Mouse (Mus musculus): Measurements from ENCODE around the gene Zbtb43.

Zbtb43 gene

DNA sequence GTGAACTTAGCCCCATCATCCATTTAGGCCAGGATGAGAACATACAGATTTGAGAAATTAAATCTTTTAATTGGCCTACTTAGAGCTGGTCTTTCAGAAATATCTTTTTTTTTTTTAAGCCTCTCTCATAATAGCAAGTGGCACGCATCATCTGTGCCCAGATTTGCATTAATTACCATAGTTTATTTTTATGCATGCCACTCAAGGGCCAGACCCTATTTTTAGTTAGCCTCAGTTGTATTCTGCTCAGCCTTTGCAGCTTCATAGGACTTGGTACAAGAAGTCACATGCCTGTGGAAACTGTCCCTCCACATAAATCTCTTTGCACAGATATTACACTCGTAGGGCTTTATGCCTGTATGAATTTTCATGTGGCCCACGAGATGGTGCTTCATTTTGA, 14.9 kb downstream of the Zbtb43 start:
- no peak for DNase-seq (ENCODE audit: low read depth)

DNA sequence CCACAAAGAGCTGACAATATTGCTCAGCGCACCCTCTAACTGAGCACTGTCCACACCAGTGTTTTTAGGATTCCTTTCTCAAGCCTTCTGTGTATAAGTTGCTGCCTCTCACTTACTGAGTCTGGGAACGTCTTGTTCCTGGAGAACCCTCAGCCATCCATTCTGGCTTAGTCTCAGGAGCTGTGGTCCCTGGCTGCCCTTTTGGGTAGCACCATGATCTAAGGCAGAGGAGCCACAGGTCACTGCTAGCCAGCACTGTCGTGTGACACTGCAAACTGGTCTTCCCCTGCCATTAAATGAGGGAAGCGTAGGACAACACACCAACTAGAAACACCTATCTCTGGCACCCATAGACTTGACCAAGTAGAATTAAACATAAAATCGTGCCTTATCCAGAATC, 15.6 kb downstream of the Zbtb43 start:
- DNase-seq (ENCODE audit: low read depth): no peak

DNA sequence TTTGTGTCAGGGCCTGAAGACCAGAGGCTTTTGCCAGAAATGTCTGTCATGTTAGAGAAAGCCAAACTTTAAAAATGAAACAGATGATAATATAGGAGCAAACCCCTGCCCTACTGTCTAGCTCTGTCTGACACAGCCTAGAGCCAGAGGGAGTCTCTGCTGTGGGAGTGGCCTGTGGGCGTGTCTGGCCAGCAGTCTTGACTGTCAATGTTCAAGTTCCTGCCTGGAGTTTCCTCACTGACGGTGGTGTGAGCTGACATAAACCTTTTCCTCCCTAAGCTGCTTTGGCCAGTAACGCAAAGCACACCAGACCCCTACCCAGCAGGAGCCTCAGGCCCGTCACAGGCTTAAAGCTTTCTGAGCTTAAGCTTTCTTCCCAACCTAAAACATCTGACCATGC, 16.2 kb downstream of the Zbtb43 start:
- no peak for DNase-seq (ENCODE audit: low read depth)

DNA sequence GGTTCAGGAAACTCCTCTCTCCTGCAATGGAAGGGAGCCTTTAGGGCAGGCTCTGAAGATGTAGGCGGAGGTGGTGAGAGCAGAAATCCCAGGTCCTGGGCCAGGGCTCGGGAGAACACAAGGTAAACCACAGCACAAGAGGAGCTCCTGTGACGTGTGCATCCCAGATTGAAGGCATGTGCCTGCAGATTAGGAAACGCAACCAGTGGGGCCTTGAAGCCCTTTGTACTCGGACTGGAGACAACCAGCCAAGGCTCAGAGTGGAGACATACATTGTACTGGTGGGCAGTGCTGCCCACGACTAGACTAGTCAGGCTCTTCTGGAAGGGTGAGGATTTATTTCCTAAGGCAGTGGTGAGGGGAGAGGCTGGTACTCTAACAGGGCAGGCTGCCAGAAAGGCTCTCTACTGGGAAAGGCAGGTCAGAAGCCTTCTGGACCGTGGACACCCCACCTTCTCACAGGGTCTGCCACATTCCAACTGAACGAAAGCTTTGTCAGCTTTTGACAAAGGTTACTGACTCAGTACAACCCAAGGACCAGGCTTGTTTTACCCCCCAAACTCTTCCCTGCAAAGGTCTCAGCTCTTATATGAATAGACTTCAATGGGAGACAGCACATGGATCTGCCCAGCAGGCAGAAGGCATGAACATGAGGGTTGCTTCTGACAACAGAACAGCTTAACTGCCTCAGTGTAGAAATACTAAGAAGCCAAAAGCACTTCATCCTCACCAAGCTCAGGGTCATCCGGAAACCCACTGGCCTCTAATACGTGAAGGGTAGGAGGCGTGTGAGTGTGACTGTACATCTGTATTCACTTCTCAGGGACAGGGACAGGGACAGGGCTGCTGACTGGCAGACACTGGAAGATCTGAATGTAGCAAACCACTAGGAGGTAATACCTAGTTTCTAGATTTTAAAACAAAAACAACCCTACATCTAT, 17.1 kb downstream of the Zbtb43 start:
- DNase-seq (ENCODE audit: low read depth): no peak

DNA sequence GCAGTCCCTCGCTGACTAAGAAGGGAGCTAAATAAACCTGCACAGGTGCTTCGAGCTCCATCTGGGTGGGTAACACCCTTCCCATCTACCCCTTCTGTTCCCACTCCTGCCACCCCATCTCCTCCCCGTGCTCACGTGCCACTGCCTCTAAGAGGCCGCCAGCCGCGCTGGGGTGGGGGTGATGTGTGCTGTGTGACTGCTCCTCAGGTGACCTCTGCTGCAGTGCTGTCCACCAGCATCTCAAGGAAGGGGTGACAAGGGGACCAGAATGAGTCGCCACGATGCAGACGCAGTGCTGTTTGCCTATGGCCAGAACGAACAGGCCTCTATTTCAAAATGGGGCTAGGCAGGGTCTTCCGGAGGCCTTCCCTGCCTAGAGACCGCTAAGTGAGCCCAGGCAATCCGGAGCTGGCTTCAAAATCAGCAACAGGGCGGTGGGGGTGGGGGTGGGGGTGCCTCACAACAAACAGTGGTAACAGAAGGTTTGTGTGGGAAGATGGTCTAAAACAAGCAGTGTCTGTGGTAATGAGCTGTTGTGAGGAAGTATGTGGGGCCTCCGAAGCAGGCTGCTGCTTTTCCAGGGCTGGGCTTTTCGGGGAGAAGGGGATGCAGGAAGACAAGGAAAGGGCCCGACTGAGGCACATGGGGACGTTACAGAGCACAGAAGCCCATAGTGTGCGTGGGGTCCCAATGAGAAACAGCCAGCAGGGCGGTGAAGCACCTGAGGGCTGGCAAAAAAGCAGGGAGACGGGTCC, 19.1 kb downstream of the Zbtb43 start:
- DNase-seq (ENCODE audit: low read depth): no peak

DNA sequence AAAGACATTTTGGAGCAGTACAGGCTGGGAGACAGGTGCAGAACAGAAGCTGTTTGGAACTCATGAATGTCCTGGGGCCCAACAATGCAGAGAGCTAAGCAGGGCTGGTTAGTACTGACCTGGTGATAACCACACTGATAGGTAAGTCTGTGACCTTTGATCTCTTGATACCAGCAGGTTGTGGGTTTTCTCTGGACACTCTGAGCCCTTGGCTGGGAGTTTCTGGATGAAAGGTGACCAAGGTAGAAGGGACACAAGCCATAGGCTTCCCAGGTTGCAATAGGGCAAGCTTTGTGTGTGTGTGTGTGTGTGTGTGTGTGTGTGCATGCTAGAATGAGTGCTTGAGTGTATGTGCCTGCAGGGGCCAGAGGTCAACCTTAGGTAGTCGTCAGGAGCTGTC, 21.6 kb downstream of the Zbtb43 start:
- DNase-seq (ENCODE audit: low read depth): no peak

DNA sequence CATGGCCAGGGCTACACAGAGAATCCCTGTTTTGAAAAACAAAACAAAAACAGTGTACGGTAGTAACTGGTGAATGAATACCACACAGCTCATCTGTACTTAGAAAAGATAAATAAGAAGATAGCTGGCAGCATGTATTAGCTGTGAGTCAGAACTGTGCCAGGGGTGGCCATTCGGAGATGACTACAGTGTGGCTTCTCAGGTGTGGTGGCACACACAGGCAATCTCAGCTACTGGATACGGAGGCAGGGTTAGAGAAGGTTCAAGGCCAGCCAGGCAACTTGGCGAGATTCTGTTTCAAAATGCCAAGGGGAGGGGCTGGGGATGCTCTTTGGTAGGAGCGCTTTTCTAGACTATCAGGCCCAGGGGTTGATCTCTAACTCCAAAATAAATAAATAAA, 22.6 kb downstream of the Zbtb43 start:
- no peak for DNase-seq (ENCODE audit: low read depth)

DNA sequence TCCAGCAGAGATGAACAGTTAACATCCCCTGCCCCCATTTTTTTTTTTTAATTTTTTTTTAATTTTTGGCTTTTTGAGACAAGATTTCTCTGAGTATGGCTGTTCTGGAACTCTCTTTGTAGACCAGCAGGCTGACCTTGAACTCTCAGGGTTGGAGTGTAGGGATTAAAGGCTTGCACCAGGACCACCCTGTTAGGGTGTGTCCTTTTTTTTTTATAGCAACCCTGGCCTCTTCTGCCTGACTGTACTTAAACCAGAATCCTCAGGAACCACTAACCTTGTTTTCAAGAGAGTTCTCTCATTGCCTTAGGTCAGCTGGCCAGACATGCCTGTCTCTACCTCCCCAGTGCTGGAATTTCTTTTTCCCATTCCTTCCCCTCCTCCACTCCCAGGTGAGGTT, 23.5 kb downstream of the Zbtb43 start:
- no peak for DNase-seq (ENCODE audit: low read depth)

DNA sequence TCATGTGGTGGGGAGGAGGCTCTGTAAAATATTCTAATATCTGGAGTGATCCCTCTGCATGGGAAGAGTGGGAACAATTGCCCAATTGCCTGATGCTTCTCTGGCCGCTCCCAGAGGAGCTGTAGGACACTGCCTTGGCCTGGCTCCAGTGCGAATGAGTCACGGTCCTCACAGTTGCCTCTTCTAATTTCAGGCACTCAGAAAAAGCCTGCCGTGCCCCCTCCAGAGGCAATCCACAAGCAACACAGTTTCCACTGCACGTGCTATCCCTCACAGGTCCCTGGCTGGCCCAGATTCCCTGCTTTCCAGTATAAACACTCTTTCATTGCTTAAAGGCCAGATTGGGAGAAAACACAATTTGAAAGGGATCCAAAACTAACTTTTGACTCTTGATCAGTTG, 24.0 kb downstream of the Zbtb43 start:
- no peak for DNase-seq (ENCODE audit: low read depth)

DNA sequence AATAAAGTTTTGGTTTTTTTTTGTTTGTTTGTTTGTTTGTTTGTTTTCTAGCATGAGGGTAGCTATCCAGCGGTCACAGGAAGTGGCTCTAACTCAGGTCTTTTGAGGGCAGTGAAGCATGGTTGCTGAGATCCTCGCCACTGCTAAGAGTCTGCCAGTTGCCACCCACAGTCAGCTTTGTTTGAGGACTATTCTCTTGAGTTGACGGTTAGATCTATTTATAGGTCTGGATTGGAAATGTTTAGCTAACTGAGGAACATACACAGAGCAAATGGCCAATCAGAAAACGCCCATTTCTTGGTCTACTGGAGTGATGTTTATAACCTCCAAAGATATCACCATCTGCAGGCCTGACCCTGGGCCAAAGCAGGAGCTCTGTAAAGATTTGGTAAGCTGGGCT, 25.7 kb downstream of the Zbtb43 start:
- DNase-seq (ENCODE audit: low read depth): no peak

DNA sequence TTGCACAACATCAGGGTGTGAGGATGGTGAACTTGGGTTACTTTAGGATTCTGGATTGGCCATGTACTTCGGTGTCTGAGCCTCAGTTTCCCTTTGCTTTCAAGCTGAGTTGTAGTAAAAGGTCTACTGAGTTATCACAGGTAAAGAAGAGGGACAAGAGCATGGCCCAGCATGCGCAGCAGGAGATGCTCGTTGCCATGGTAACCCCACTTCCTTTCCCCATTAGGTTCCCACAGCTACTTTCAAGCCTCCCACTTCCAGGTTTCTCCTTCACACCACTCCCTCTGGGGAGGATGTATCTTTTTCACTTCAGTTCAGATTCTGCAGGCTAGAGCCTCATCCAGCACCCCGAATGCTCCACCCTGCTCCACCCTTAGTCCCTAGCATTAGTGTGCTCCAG, 27.5 kb downstream of the Zbtb43 start:
- no peak for DNase-seq (ENCODE audit: low read depth)

DNA sequence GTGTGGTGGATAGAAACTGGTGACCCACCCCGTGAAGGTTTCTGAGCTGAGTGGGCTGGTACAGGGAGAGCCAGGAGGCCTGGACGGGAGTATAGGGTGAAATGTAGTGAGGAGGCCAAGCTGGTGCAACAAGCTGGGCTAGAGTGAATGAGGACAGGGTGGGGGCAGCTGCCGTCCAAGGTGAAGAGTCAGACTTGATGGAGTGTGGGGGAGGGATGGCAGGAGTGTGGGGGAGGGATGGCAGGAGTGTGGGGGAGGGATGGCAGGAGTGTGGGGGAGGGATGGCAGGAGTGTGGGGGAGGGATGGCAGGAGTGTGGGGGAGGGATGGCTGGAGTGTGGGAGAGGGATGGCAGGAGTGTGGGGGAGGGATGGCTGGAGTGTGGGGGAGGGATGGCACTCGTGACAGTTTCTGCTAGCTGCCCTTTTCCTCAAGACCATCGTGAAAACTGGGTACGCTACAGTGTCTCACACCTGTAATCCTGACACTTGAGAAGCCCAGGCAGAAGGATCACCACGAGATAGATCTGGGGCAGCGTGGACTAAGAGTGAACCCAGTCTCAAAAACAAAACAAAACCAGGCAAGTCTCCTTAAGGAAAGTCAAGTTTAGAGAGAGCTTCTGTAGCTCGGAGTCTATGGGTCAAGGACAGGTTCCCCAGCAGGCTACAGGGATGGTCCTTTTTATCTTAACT, 28.2 kb downstream of the Zbtb43 start:
- DNase-seq (ENCODE audit: low read depth): no peak

DNA sequence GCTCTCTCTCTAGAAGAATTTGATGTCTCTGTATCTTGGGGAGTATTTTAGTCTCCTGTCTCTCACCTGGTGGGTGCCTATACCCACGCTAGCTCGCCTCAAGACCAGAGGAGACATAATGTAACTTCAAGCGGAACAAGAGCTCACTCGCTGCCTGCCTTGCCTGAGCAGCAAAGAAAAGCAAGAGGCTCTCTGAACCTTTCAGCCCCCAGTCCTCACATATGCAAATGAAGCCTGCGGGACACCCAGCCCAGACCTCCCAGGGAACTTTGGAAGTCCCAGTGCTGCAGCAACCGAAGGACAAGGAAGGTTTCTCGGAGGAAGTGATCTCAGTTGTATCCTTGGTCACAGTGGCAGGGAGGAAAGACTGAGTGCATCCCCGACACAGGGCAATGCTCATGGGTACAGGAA, 28.9 kb downstream of the Zbtb43 start:
- no peak for DNase-seq (ENCODE audit: low read depth)

DNA sequence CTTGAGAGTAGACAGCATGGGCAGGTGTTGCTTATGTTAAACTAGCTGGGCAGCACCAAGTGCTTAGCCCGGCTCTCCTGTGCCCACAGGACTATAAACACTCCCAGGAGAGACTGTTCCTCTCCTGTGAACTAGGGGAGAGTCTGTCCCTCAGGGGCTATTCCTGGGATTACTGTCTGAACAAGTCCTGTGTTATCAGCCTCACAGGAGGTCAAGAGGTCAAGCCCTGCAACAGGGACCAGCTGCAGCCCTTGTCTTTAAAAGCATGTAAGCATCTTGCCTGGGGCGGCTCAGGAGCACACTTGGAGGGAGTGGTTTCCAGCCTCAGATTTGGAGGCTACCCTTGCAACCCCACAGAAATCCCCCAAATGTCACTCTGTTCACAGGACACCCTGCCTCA, 30.0 kb downstream of the Zbtb43 start:
- DNase-seq (ENCODE audit: low read depth): no peak

DNA sequence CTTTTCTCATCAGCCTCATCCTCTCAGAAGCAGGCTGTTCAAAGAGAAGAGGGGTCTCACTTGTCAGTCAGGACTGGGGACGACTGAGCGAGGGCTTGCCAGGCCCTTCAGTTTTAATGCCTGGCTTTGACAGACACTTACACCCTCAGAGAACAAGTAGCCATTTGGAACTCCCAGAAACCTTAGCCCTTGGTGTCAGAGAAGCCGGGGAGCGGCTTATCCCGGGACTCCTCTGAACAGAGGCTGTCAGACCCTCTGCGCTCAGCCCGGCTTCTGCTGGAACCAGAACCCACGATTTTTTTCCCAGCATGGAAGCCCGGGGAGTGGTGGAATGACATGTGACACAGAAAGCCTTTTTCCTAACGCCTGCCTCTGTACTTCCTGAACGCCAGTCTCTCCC, 31.2 kb downstream of the Zbtb43 start:
- DNase-seq (ENCODE audit: low read depth): no peak

DNA sequence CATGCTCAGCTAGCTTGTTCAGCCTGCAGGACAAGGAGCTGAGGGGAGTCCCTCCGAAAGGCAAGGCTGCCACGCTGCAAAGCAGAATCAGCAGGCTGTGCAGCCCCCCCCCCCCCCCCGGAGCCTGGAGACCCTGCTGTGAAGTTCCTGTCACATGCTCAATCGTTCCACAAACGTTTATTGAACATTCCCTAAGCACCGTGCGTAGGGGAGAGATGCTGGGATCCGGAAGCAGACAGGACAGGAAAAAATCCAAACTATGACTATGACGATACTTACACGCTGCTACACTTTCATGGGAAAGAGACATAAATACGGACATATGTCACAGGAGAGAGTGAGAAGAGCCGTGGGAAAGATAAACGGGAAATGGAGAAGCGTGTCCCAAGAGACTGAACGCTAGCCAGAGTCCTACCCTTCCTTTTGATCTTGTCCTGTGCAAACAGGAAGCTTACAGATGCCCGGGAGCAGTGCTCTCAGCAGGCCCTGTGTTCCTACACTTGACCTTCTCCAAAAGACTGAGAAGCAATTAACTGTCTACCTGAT, 32.3 kb downstream of the Zbtb43 start:
- no peak for DNase-seq (ENCODE audit: low read depth)

DNA sequence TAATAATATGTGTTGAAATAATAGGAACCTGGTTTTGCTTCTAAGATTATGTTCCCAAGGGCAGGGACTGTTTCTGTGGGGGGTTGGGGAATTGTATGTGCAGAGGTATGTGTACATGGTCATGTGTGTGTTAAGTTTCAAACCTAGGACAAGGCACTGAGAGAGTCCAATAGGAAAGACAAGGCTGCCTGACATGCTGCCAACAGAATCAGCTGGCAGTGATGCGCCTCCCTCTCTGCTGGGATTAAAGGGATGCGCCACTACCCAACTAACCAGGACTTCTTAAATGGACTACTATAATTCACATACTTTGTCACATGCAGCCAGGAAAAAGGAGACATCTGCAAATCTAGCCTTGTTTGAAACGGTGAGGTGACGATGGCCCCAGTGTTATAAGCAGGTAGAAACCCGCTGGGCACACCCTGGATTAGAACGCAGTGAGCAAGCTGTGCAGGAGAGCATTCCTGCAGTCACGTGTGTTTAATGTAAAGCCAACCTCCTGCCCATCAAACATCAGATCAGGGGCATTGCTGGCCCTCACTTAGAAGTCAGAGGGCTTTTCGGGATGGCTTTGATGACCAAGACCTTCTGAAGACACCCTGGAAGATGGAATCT, 33.2 kb downstream of the Zbtb43 start:
- no peak for DNase-seq (ENCODE audit: low read depth)

DNA sequence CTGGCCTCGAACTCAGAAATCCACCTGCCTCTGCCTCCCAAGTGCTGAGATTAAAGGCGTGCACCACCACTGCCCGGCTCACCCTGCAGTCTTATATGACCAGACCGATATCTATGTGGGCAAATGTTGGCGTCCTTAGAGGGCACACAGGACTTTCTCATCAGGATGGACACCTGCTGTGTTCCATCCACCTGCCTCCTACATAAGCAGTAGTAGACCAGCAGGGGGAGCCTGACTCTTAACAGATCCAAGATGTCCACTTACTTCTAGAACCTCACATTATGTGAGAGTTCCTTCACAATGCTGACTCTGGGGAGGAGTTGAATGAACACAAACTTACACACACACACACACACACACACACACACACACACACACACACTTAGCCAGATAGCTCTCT, 35.5 kb downstream of the Zbtb43 start:
- DNase-seq (ENCODE audit: low read depth): peak; percentile 77

DNA sequence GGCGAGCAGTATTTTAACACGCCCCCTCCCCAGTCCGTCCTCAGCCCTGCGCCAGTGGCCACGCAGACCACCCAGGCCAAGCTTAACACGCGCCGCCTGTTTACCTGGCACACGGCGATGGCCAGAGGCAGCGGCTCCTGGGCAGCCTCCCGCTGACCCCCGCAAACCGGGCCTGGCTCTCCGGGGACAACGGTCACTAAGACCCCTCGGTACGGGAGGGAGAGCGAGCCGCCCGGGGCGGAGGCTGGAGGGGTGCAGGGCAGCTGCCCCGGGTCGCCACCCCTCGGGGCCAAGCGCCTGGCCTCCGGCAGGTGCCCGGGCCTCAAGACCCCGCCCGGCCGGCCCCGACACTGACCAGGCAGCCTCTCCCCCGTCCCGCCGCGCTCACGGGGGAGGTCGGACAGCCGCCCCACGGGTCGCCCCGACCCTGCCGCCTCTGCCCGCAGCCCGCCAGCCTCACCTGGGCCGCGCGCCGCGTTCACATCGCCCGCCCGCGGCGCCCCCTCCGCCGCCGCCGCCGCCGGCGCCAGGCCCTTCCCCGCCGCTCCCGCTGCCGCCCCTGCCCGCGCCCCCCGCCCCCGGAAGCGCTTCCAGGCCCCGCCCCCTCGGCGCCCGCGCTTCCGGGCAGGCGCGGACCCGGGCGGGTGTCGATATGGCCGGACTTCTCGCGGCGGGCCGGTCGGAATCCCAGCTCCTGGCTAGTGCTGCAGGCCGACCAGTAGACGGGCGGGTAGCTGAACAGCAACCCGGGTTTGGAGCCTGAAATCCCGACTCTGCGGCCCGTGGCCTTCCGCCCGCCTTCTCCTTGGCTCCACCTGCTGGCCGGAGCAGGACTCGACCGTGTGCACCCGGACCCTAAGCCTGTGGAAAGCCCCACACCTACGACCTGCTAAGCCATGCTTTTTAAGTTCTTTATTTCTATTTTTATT, 37.3 kb downstream of the Zbtb43 start, which contains the start of gene Zbtb34:
Gene Zbtb34 (minus strand): TSS at position 554 of the 929 bp plus-strand sequence.
- DNase-seq (ENCODE audit: low read depth): peak; percentile 88

DNA sequence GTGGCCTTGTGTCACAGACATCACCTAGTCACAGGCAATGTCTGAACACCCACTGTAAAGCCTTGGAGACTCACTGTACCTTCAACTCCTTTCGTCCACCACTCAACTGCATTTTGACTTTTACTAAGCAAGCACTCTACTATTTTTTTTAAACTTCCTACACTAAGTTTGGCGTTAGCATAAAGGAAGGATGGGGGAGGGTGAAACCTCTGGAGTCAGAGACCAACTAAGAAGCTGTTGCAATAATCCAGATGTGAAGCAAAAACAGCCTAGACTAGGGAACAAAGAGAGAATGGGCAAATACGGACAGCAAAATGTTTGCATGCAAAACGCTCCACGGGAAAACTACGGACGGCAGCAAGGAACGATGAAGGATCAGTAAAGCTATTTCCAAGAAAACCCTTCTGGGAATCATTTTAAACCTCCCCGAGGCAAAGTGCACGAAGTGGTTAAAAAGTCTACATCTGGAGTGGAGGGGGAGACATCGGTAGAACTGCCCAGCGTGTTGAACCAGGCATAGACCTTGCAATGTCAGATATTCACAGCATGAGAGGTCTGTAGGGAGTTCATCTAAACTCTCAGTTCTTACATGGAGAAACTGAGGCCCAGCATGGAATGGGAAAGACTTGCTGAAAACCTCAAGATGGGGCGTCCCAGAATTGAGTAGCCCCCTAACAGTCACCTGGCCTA, 38.1 kb downstream of the Zbtb43 start:
- peak; percentile 38 for DNase-seq (ENCODE audit: low read depth)
